Mouse (Mus musculus) embryo, embryonic 11 days (tissue): Measurements from ENCODE around the gene Myh9.

Source experiments
- DNase-seq: peaks from one replicate; pipeline ENCODE4 v3.0.0-alpha.2; 2015

The Myh9 gene

DNA sequence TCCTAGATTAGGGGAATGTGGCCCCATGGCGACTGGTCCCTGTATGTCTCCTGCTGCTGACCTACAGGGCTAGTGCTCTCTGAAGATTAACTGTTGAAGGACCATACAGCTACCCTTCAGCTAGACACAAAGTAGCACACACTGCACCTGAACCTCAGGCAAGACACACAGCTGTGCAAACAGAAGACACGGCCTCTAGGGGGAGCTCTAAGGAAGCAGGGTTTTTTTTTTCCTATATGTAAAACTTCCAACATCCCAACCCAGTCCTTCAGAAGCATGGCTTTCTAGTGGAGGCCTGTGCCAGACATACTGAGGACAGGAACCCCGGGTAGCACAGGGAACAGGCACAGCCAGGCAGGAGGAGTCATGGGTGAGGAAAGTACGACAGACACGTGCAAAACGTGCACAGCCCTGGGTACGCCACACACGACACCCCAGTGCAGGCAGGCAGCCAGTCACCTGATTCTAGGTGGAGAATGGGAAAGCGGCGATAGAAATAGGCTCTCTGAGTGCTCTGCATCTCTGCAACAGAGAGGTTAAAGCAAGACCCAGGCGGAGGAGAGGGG, 59.4 kb downstream of the Myh9 start:
- peak; percentile 54 for DNase-seq

DNA sequence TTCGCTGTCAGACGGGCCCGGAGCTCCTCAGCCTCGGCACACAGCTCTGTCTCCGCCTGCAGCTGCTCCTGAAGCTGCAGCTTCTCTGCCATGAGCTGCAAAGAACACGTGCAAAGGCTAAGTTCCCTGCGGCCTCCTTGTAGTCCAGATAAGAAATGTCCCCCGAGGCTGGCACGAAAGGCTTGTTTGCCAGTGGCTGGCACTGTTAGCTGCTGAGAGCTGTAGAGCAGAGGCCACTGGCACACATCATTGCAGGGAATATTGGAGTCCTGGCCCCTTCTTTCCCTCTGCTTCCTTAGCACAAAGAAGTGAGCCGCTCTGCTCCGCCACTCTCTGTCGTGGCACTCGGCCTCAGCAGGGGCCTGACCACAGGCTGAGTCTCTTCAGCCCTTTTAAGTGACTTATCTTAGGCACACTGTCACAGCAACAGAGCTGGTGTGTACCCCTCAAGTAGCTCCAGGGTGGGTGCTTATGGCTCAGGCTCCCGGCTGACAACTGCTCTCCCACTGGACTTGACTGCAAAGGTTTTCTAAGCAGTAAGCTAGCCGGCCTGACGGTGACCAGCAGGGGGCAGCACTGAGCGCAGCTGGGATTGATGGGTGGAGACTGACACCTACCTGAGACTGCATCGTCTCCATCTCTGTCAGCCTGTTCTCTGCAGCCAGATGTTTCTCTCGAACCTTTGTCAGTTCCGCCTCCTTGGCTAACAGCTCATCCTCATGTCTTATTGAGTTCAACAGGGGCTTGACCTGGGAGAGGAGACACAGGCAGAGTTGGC, 66.6 kb downstream of the Myh9 start:
- peak; percentile 67 for DNase-seq

DNA sequence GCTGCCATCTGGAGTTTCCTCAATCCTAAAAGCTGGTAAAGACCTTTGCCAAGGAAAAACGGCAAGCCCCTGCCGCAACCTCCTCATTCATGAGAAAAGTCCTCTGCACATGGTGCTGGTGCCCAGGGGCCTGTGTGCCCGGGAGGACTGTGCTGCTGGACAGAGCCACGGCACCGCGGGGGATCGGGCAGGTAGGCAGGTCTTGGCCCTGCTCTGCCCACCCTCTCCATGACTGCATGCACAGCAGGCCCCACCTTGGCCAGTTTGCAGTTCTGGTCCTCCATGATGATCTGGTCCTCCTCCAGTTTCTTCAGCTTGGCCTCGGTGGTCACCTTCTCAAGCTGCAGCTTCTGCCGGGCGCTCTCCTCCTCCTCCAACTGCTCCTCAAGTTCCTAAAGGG, 67.7 kb downstream of the Myh9 start:
- no peak for DNase-seq

DNA sequence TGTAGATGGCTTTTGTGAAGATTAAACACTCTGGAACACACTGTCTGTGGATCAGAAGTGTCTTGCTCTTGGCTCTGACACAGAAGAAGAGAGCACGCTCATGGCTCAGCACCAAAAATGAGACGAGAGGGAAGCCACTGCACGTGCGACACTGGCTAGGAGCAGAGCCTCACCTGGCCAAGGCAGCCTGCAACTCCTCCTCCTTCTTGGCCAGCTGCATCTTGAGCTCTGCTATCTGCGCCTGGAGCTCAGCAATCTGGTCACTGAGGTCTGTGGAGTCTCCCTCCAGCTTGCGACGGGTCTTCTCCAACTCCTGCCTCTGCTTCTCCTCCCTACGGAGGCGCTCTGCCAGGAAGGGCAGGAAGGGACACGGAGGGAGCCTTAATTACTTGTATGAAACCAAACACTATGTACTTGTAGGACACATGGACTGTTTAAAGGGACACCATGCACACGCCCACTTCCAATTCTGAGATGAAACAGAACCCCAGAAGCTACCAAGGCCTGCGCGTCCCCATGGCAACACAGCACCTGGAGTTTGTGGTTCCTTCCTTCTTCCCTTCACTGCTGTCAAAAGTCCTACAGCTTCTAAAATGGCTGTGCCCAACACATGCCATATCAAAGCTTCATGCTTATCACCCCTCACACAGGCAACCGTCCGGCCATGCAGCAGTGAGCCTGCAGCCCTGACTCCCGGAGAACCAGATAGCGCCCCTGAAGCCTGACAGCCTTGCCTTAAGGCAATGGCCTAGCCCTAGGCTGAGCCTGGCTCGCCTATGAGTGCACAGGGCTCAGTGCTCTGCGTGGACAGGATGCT, 68.7 kb downstream of the Myh9 start:
- no peak for DNase-seq

DNA sequence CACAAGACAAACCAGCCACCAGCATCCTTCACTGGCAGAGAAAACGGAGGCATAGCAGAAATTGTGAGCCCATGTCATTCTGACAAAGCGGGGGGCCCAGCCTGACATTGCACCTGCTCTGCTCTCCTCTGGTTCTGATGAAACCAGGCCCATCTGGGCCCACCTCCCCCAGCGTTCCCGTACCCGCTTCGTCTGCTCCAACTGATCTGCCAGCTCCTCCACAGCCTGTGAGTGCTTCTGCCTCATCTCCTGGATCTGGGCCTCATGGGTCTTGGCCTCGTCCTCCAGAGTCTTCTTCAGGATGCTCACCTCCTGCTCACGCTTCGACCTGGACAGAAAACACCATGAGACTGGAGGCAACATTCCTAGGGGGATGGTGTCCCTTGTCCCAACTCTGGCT, 71.0 kb downstream of the Myh9 start:
- DNase-seq, result no peak

DNA sequence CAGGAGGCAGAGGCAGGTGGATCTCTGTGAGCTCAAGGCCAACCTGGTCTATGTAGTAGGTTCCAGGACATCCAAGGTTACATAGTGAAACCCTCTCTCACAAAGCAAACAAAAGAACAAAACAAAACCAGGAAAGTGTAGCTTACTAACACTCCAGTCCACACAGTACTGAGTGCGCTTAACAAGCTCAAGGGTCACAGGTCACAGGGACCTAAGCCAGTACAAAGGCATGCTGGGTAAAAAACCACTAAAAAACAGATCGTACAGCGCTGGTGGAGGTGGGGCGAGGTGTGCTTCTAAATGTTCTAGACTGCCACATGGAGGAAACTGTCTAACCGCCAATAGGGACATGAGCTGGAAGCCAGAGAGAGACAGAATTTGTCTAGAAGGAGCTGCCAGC, 71.6 kb downstream of the Myh9 start:
- no peak for DNase-seq

DNA sequence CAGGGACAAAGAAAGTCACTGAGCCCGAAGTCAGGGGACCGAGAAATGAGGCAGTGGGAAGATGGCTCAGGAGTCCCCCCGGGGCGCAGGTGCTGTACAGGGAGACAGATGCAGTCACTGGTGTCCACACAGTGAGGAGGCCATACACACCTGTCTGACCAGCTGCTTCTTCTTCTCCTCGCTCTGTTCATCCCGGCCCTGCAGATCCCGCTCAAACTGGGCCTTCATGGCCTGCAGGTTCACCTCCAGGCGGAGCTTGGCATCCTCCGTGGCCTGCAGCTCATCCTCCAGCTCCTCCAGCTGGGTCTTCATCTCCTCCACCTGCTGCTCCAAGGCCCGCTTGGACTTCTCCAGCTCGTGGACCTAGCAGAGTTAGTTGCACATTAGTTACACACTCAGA, 75.0 kb downstream of the Myh9 start:
- DNase-seq, result no peak

DNA sequence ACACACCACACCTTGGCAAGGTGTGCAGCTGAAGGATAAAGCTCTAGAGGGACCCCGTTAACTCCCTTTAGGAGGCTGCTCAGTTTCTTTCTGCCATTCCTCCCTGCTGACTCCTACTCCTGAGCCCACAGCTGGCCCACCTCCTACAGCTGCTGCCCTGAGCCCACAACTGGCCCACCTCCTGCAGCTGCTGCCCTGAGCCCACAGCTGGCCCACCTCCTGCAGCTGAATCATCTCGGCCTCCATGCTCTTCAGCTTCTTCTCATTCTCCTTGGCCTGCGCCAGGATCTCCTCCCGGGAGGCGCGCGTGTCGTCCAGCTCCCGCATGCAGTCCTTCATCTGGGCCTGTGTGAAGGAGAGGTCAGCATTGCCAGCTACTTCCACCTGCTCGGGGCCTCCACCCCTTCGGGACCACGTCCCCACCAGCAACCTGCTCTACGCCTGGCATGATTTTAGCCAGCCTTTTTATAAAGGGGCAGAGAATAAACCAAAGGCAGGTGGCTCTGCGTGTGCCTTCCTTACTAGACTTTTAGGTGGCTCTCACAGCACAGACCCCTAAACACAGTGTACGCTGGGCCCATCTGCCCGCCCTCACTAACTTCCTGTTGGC, 76.4 kb downstream of the Myh9 start:
- DNase-seq, result no peak

DNA sequence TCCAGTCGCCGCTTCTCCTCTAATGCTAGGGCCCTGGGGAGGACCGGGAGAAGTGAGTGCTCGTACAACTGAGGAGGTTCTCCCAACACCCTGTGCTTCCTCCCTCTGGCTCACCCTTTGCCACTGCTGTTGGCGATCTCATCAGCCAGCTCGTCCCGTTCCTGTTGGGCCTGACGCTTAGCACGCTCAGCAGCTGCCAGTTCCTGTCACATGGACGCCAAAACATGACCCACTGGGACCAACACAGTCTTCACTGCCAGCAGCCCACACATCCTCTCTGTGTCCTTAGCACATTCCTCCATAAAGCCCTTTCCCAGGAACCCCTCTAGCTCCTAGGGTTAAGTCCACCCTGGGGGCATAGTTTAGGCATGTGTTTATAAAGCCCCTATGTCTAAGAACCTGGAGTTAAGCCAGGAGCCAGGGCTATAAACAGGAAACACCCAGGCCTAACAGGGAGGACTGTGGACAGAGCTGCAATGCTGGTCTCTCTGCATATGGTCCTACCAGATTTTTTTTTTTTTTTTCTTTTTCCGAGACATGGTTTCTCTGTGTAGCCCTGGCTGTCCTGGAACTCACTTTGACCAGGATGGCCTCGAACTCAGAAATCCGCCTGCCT, 77.5 kb downstream of the Myh9 start:
- no peak for DNase-seq

DNA sequence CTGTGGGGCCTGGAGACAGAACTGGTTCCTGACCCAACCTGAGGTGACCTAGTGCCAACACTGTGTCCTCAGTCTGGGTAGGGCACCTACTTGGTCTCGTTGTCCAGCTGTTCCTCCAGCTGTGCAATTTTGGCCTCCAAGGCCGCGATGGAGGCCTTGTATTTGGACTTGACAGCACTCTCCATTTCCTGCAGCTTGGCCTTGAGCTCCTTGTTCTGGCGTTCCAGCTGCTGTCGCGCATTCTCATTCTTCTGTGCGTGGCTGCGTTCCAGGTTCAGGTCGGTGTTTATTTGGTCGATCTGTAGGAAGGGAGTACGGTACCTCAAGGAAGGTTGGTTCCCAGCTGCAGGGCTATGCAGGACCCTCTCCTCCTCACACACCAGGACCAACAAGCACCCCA, 78.3 kb downstream of the Myh9 start:
- no peak for DNase-seq

DNA sequence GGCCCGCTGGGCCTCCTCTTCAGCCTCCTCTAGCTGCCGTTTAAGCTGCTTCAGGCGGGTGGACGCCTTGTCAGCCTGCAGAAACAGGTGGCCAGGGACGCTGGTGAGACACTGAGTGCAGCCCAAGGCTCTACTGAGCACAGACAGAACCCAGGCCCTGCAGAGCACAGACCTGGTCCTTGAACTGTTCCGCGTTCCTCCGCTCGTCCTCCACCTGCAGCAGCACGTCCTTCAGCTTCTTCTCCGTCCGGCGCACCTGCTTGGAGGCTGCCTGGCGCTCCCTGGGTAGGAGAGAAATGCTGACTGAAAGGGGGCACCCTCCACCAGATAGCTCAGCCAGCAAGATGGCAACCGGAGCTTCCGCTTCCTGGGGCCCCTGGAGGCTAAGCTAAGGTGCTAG, 78.9 kb downstream of the Myh9 start:
- no peak for DNase-seq

DNA sequence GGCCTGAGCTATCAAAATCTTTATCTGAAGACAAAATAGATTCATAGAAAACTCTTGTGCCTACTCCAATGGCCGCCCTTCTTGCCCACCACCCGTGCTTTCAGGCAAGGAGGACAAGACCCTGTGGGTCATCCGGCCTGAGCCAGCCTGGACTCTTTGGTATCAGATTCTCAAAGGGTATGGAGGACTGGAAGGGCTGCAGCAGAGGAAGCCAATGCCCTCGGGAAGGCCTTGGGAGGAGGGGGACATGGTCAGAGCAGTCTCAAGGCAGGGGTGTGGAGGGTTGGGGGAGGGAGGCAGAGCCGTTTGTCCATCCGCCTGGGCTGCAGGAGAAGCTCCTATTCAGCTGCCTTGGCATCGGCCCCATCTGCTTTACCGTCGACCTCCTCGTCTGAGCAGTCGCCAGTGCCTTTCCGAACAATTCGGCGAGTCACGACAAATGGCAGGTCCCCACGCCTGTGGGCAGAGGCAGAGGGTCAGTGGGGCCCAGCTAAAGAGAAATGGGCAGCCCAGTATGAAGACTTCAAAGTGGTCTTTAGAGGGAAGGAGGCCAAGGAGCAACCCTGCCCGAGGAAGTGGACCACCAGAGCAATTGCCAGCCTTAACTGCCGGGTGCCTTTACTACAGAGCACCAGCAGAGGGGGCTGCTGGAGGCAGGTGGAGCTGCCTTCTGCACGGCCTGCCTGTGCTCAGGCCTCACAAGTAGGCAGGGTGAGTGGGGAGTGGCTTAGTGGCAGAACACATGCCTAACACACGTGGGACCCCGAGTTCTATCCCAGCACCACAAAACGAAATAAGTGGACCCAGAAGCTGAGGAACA, 80.2 kb downstream of the Myh9 start:
- peak; percentile 61 for DNase-seq

DNA sequence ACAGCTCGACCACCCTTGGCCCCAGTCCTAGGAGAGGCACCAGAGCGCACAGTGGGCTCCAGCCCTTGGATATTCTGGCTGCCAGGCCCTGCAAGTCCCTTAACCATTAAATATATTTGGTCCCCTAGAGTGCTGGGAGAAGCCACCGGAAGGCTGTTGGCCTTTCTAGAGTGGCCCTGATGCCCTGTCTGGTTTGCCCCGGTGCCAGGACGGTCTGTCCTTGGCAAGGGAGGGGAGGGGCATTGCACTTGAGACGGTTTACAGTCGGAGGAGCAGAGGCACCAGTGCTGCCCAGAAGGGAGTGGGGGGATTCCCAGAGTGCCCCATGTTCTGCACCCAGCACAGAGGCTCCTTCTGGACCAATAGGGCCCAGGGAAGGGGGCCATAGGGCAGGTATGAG, 80.9 kb downstream of the Myh9 start:
- no peak for DNase-seq

DNA sequence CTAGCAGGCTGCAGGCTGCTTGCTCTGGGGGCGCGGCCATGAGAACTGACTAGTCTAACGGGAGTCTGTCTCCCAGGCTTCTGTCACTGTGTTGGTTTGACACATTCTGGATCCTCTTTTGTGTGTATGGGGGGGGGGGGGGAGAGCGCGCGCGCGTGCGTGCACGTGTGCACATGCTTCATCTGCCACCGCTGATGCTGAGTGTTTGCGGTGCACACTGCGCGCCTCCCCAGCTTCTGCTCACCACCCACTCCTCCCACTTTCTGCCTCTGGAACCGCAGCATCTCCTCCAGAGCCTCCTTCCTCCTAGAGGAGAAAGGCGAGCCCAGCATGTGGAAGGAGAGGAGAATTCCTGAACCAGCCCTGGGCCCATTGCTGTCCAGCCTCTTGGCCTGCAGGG, 81.9 kb downstream of the Myh9 start:
- DNase-seq, result no peak

DNA sequence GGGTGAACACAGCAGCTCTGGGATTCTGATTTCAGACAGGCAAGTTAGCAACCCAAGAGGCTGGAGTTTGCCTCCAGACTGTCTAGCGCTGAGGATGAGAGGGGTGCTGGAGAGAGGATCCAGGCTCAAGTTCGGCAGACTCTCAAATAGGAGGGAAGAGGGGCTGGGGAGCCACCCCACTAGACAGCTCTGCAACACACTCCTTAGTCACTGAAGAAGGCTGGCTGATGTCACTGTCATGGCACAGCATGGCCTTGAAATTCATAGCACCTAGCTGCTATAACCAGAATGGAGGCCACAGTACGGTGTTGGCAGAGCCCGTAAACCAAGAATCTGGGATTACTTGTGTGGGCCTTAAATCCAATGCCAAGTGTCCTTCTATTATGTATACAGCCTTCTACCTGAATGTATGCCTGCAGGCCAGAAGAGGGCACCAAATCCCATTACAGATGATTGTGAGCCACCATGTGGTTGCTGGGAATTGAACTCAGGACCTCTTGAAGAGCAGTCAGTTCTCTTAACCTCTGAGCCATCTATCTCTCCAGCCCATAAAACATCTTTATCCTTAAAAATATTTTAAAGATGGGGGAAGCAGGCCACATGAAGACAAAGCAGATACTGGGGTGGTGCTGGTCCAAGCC, 84.3 kb downstream of the Myh9 start:
- no peak for DNase-seq

DNA sequence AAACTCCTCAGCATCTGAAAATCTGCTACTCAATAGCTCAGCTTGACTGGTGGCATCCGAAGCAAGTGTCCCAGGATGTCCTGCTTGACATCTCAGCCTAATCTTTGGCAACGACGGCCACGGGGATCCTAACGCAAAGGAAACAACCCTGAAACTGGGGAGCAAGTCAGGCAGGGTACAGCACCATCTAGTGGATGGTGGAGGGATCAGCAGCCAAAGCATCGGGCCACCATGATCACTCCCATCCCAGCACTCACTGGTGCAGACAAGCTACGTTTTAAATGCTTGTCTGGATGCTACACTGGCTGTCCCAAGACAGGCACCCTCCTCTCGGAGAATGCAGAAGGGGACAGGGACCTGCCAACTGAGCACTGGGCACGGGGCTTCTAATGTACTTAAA, 85.1 kb downstream of the Myh9 start, which contains the start of gene Apol8:
Apol8 (minus strand) TSS at position 156 of the 400 bp plus-strand sequence.
- DNase-seq, result peak; percentile 71

DNA sequence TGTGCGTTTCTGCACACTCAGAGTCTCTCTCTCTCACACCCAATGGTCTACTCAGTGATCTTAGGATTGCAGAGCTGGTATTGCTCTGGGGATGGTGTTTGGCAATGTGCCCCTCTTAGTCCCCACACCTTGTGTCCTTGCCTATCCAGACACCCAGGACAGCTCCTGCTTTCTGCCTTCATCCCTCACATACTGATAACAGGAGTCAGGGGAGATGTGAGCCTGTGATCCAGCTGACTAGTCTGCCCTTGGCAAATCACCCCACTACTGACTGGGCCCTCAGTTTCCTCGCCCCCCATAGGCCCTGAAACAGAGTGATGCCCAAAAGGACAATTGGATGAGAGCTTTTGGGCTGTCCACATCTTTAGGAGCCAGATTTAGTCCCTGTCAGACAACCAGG, 85.9 kb downstream of the Myh9 start:
- DNase-seq, result no peak

DNA sequence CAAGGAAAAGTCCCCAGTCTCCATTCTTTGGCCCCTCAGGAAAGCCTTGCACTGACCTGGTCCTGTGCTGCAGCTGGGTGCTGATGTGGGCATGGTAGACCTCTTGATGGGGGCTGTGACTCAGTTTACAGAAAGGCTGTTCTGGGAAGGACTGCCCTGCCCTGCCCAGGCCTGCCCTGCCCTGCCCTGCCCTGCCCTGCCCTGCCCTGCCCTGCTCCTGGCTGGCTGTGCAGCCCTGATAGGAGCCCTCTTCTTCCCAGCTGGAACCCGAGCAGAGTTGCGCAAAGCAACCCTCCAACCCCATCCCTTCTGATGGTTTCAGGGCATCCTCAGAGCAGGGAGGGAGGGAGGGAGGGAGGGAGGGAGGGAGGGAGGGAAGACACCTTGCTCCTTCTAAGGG, 86.8 kb downstream of the Myh9 start:
- DNase-seq, result no peak

DNA sequence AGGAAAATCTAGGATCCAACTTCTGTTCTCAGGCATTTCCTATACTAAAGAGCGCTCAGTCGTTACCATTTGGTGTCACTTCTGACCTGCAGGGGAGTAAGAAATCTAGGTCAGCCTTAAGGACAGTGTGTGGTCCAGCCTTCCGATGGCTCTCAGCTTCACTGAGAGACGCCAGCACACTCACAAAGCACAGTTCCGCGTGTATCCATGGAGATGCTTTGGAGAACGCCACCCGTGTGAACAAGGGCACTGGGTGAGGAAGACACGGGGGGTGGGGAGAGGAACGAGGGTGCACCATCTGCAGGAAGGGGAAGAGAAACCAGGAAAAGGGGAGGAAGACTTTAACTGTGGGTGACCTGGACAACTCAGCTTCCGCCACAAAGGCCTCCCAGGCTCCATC, 89.5 kb downstream of the Myh9 start:
- DNase-seq, result no peak

DNA sequence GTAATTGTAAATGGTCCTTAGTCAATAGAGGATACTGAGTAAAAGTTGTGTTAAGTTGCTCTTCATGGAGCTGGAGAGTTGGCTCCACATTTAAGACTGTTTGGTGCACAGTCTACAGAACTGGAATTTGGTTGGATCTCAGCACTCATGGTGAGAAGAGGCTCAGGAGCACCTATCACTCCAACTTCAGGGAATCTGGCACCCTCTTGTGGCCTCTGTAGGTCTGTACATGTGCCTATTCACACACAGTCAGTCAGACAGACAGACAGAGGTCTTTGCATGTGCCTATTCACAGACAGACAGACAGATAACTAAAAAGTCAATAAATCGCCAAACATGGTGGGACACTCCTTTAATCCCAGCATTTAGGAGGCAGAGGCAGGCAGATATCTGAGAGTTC, 91.5 kb downstream of the Myh9 start:
- DNase-seq, result peak; percentile 36

DNA sequence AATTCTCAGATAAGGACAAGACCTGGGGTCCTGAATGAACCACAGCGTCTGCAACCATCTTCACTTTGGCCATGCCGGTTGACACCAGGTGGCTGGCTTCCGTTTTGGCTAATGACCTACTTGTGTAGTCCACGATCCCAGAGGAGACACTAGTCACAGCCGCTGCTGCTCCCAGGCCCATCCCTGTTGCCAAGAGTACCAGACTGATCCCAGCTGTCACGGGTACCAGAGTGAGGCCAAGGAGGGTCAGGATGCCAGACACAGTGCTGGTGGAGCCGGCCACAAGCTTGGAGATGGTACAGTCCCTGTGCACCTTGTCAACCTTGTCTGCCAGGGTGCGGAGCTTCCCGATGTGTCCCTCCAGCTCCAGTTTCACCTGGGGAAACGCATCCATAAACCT, 92.3 kb downstream of the Myh9 start:
- no peak for DNase-seq

DNA sequence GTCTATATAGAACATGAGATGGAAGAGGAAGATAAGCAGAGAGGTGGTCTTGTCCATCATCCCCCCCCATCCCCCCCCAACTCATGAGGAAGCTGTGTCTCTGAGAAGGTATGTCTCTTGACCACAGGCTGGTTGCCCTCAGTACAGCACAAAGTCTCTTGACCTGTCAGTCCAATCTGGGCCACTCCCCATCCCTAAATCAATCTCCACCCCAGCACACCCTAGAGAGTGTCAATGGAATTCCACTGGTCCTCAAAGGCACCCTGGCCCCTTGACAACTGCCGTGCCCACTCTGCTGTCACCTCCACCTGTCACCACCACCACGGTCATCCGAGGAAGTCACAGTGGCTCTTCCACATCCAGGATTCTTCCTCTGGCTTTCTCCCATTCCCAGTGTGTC, 93.6 kb downstream of the Myh9 start:
- DNase-seq, result no peak
